Mouse (Mus musculus) left cerebral cortex, postnatal 36 days (tissue): ENCODE measurements at regions not wholly inside any gene's neighbourhood (a gene's known extent, or its start where the extent isn't known, plus 50 kb on each side); places are given as distances from the start of the nearest gene placed in this dataset. TPM values are rescaled to one million over a fixed set of nuclear protein-coding genes. Genes with fewer than 3 reads are reported as not detected.

Experiments used
- microRNA-seq: library from miRNA; unstranded; fragments of <30 nt; microRNA quantifications from one replicate; pipeline ENCODE4 v1.2.0, GENCODE M21; 2022

Small RNA genes in the stretch of these regions (microRNA-seq; reads per million reads assigned to microRNA genes)
- not detected for gene Gm26455
